Mouse (Mus musculus) MEL-GATA-1-ER (cell line): Measurements from ENCODE around the gene Camk2b.
"Not testable (repeated sequence)": the region's sequence is repeated elsewhere in the genome, so short reads cannot be mapped to it uniquely, and the experiment has no call there.

Experiments used
- DNase-seq: peaks from one replicate; pipeline ENCODE4 v3.0.0-alpha.2; 2012; ENCODE audit warnings: low read depth; ENCODE audit errors: extremely low read depth

The Camk2b gene

GRCm38 (mm10) chr11:6015011-6015431, 51.1 kb downstream of the Camk2b start:
- no peak for DNase-seq

- no peak for DNase-seq
Measured at GRCm38 (mm10) chr11:6013359-6013758, 52.8 kb downstream of the Camk2b start.

GRCm38 (mm10) chr11:6011879-6012278, 54.3 kb downstream of the Camk2b start:
- no peak for DNase-seq

- DNase-seq: not testable (repeated sequence)
Measured at GRCm38 (mm10) chr11:6010751-6011482, 55.2 kb downstream of the Camk2b start.

- not testable (repeated sequence) for DNase-seq
Measured at GRCm38 (mm10) chr11:6007779-6008128, 58.4 kb downstream of the Camk2b start.

GRCm38 (mm10) chr11:6007010-6007778, 59.0 kb downstream of the Camk2b start:
- DNase-seq: not testable (repeated sequence)

- DNase-seq: not testable (repeated sequence)
Measured at GRCm38 (mm10) chr11:6006351-6007009, 59.7 kb downstream of the Camk2b start.

- DNase-seq: not testable (repeated sequence)
Measured at GRCm38 (mm10) chr11:6005374-6006043, 60.7 kb downstream of the Camk2b start.

- DNase-seq: no peak
Measured at GRCm38 (mm10) chr11:6003046-6003639, 63.0 kb downstream of the Camk2b start.

GRCm38 (mm10) chr11:6001981-6002649, 64.0 kb downstream of the Camk2b start:
- DNase-seq: no peak

- no peak for DNase-seq
Measured at GRCm38 (mm10) chr11:6000961-6001682, 65.0 kb downstream of the Camk2b start.

GRCm38 (mm10) chr11:5999832-6000771, 66.1 kb downstream of the Camk2b start:
- no peak for DNase-seq

- no peak for DNase-seq
Measured at GRCm38 (mm10) chr11:5998472-5998871, 67.7 kb downstream of the Camk2b start.

- DNase-seq: peak; percentile 40
Measured at GRCm38 (mm10) chr11:5995989-5996388, 70.2 kb downstream of the Camk2b start.

- no peak for DNase-seq
Measured at GRCm38 (mm10) chr11:5994880-5995279, 71.3 kb downstream of the Camk2b start.

GRCm38 (mm10) chr11:5994212-5994611, 72.0 kb downstream of the Camk2b start:
- no peak for DNase-seq

GRCm38 (mm10) chr11:5990910-5991309, 75.3 kb downstream of the Camk2b start:
- peak; percentile 29 for DNase-seq

GRCm38 (mm10) chr11:5989954-5990593, 76.1 kb downstream of the Camk2b start:
- DNase-seq: no peak
